Mouse (Mus musculus): Measurements from ENCODE around the gene Gm20441. TPM values are rescaled to one million over a fixed set of nuclear protein-coding genes. Genes with fewer than 3 reads are reported as not detected.

Gm20441 gene
- polyA plus RNA-seq, 1 experiment from 2014 or later = not detected

DNA sequence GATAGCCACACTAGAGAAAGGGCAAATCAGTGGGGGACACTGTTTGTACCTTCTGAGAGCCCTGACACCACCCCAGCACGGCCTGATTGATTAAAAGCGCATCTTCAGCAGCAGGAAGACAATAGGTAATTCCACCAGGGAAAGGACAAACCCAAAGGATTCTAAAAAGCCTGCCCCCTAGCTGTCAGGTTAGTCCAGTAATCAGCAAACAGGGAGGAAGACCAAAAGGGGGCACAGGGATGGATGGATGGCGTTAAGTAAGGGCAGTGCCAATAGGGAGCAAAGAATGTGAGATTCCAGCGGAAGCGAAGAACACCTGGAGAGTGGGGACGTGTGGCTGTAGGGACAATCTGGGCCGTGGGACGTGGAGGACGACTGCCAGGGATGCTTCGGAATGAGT lies 37.9 kb upstream of the Gm20441 start:
- Histone ChIP-seq H3K4me1 (ENCODE audit: control insufficient read depth, insufficient read depth, low read length) (no peaks in the 10 kb centered on the region), H3K9me3 (ENCODE audit: control insufficient read depth, low read length) (no peaks in the 10 kb centered on the region), H3K4me3 (ENCODE audit: low read length) (no peak overlapping the region), H3K27ac (ENCODE audit: low read length) (no peak overlapping the region), H3K27me3 (replicated peaks; ENCODE audit: control insufficient read depth, insufficient read depth, low read length) (no peaks in the 10 kb centered on the region), H3K36me3 (ENCODE audit: control insufficient read depth, insufficient read depth, low read length) (no peaks in the 10 kb centered on the region), H3K4me2 (ENCODE audit: low read depth, low read length) (no peak overlapping the region), H3K9ac (ENCODE audit: low read depth, low read length) (no peak overlapping the region)
- no peak for ATAC-seq
- WGBS = 65% methylated on average over 10 of the region's 10 CpGs

DNA sequence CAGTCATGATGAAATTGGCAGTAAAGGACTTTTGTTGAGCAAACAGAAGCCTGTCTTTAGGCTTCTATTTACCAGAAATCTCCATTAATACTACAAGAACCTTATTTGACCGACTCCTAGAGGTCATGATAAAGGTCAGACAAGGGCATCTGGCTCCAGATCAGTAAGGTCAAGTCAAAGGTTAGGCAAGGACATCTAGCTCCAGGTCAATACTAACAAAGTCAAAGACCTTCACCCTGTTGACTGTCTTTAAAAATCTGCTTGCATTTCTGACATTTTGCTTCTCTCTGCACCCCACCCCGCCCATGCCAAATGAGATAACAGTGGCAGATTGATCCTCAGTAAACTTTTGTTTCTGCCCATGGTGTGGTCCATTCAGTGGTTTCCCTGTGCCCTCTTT lies 23.5 kb upstream of the Gm20441 start:
- H3K27ac ChIP-seq (ENCODE audit: low read length) = no peak overlapping the region
- no peak for ATAC-seq
- no peak overlapping the region for H3K4me2 ChIP-seq (ENCODE audit: low read depth, low read length)
- 68% methylated on average over 2 of the region's 2 CpGs for WGBS
- no peaks in the 10 kb centered on the region for H3K36me3 ChIP-seq (ENCODE audit: control insufficient read depth, insufficient read depth, low read length)
- no peaks in the 10 kb centered on the region for H3K4me1 ChIP-seq (ENCODE audit: control insufficient read depth, insufficient read depth, low read length)
- H3K27me3 ChIP-seq (replicated peaks; ENCODE audit: control insufficient read depth, insufficient read depth, low read length) = no peaks in the 10 kb centered on the region
- no peak overlapping the region for H3K9ac ChIP-seq (ENCODE audit: low read depth, low read length)
- no peak overlapping the region for H3K4me3 ChIP-seq (ENCODE audit: low read length)
- H3K9me3 ChIP-seq (ENCODE audit: control insufficient read depth, low read length) = no peaks in the 10 kb centered on the region

DNA sequence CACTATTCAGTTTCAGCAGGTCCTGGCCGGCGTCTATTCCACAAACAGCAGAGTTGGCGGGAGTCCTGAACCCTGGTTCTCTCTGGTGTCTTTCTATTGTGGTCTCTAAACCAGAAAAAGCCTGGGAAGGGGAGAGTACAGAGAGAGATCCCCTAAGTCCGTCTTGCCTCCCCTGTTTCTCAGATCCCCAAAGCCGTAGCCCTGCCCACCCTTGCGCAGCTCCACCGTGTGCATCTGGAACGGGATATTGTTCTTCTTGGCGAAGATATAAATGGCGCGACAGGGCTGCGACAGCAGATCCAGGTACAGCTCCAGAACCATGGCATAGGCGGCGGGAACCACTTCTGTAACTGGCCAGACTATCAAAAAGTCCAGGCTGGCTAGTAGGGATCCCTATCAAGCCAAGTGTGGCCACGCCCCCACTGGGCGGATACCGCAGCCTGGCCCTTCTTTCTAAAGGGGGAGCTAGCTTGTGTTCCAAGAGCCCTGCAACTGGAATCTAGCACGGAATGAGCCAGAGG lies 17.5 kb upstream of the Gm20441 start, which contains the start of gene Gstt1:
TSS of gene Gstt1 (minus strand) at position 409 of the 521 bp plus-strand sequence.
- peak; percentile 55 for ATAC-seq
- WGBS = 1% methylated on average over 18 of the region's 18 CpGs
- Histone ChIP-seq H3K9me3 (ENCODE audit: control insufficient read depth, low read length) (no peaks in the 10 kb centered on the region), H3K27me3 (replicated peaks; ENCODE audit: control insufficient read depth, insufficient read depth, low read length) (no peaks in the 10 kb centered on the region), H3K4me2 (ENCODE audit: low read depth, low read length) (peak within 1 kb of the TSS; percentile 87), H3K4me1 (ENCODE audit: control insufficient read depth, insufficient read depth, low read length) (peaks cover 14% of the 10 kb centered on the region), H3K27ac (ENCODE audit: low read length) (no peak within 1 kb of the TSS), H3K36me3 (ENCODE audit: control insufficient read depth, insufficient read depth, low read length) (no peaks in the 10 kb centered on the region), H3K4me3 (ENCODE audit: low read length) (peak within 1 kb of the TSS; percentile 53), H3K9ac (ENCODE audit: low read depth, low read length) (peak within 1 kb of the TSS; percentile 67)

DNA sequence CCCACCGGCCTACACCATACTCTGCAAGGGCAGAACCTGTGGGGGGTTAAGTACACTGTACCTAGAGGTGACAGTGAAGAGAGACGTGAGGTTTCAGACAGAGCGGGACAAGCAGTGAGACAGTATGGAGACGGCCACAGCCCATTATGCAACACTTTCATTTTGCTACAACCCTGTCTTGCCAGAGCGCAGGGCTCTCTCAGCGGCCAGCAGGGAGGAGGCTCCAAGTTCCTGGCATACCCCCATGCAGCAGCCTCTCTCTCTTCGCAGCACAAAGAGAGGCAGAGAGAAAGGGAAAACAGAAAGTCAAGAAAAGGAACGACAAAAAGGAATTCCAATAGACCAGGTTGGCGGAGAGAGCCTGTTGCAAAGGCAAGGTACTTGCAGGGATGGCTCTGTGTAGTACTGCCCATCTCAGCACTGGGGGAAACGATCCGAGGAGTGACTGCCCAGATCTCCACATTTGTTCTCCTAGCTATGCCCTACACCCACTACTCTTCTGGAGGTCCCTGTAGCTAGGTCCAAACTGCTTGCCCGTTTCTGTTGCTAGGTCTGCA lies 16.9 kb upstream of the Gm20441 start:
- H3K4me3 ChIP-seq (ENCODE audit: low read length) = peak overlapping the region; percentile 53
- H3K27me3 ChIP-seq (replicated peaks; ENCODE audit: control insufficient read depth, insufficient read depth, low read length) = no peaks in the 10 kb centered on the region
- peaks cover 14% of the 10 kb centered on the region for H3K4me1 ChIP-seq (ENCODE audit: control insufficient read depth, insufficient read depth, low read length)
- H3K4me2 ChIP-seq (ENCODE audit: low read depth, low read length) = peak overlapping the region; percentile 87
- ATAC-seq = peak; percentile 70
- H3K9me3 ChIP-seq (ENCODE audit: control insufficient read depth, low read length) = no peaks in the 10 kb centered on the region
- peak overlapping the region; percentile 67 for H3K9ac ChIP-seq (ENCODE audit: low read depth, low read length)
- no peak overlapping the region for H3K27ac ChIP-seq (ENCODE audit: low read length)
- no peaks in the 10 kb centered on the region for H3K36me3 ChIP-seq (ENCODE audit: control insufficient read depth, insufficient read depth, low read length)
- WGBS = 2% methylated on average over 12 of the region's 12 CpGs

DNA sequence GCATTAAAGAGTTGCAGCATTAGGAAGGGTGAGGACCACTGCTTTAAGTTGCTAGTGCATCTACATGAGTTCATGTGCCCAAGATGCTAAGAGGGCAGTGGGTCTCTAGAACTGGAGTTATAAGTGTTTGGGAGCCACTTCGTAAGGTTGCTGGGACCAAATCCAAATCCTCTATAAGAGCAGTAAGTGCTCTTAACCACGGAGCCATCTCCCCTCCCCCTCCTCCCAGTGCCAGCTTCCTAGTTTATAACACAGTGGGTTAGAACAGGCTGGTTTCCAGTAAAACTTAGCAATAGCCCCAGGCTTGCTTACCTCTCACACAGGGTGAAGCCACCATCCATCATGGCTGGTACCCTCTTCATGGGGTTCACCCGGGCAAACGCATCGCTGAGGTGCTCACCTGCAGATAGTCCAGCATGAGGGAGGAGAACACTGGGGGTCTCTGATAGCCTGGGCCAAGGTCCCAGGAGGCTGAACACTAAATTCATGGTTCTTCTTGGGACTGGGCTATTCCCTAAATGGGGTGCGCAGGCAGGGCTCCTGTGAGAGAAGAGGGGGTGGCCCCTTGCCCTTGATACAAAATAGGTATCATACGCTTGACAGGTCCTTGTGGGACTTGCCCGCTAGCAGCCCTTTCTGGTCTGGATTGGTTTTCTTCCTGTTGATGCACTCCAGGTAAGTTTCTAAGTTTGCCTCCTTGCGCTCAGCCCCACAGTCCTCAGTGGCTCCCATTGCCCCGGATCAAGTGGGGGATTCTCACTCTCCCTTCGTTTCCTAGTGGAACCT lies 16.2 kb upstream of the Gm20441 start:
- peak overlapping the region; percentile 87 for H3K4me2 ChIP-seq (ENCODE audit: low read depth, low read length)
- WGBS = 49% methylated on average over 11 of the region's 11 CpGs
- no peaks in the 10 kb centered on the region for H3K36me3 ChIP-seq (ENCODE audit: control insufficient read depth, insufficient read depth, low read length)
- H3K4me1 ChIP-seq (ENCODE audit: control insufficient read depth, insufficient read depth, low read length) = peaks cover 14% of the 10 kb centered on the region
- H3K9me3 ChIP-seq (ENCODE audit: control insufficient read depth, low read length) = no peaks in the 10 kb centered on the region
- no peaks in the 10 kb centered on the region for H3K27me3 ChIP-seq (replicated peaks; ENCODE audit: control insufficient read depth, insufficient read depth, low read length)
- H3K4me3 ChIP-seq (ENCODE audit: low read length) = peak overlapping the region; percentile 53
- peak overlapping the region; percentile 67; the same call in 1 of the 2 replicates for H3K9ac ChIP-seq (ENCODE audit: low read depth, low read length)
- ATAC-seq = no peak
- no peak overlapping the region for H3K27ac ChIP-seq (ENCODE audit: low read length)

DNA sequence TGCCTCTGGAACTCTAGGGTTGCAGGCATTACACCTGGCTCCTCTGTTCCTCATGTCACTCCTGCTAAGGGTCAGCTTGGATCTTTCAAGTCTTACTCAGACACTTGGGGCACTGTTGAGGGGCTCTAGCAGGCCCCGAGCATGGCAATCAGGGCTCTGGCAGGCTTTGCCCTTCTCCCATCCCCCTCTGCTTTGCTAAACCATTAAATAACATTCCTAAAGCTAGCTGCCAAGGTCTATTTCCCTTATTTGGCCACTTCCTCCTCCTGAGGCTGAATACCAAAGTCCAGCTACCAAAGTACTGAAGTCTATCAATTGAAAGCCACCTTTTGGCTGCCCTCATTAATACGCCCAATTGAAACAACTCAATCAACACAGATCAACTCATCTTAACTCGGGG lies 14.1 kb upstream of the Gm20441 start:
- H3K27ac ChIP-seq (ENCODE audit: low read length) = peak overlapping the region; percentile 35
- H3K4me2 ChIP-seq (ENCODE audit: low read depth, low read length) = 0 out of 2 replicates have a peak overlapping the region, but pooled peaks have one; percentile 10
- ATAC-seq = peak; percentile 49

DNA sequence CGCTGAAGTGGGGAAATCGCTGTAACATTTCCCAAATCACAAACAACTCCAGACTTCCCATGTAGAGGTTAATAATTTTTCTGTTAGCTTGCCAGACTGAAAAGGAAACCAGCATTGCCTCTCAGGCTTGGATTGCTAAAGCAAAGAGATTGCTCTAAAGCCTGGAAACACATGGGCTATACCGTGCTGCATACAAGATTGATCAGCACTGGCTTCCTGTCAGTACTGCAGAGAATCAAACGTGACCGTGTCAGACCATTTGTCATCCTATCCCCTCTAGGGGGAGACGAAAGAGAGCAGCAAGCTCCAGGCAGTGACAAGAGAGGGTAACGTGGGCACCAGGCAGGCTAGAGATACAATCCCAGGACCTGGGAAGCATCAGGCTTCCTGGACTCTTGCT lies 10.0 kb upstream of the Gm20441 start:
- 19% methylated on average over 7 of the region's 7 CpGs for WGBS
- H3K27me3 ChIP-seq (replicated peaks; ENCODE audit: control insufficient read depth, insufficient read depth, low read length) = no peaks in the 10 kb centered on the region
- no peak overlapping the region for H3K4me3 ChIP-seq (ENCODE audit: low read length)

More for the DNA sequence above, 14.1 kb upstream of the Gm20441 start:
- Histone ChIP-seq H3K9ac (ENCODE audit: low read depth, low read length) (0 out of 2 replicates have a peak overlapping the region, but pooled peaks have one; percentile 32), H3K4me1 (ENCODE audit: control insufficient read depth, insufficient read depth, low read length) (peaks cover 18% of the 10 kb centered on the region), H3K36me3 (ENCODE audit: control insufficient read depth, insufficient read depth, low read length) (no peaks in the 10 kb centered on the region), H3K27me3 (replicated peaks; ENCODE audit: control insufficient read depth, insufficient read depth, low read length) (no peaks in the 10 kb centered on the region), H3K4me3 (ENCODE audit: low read length) (no peak overlapping the region), H3K9me3 (ENCODE audit: control insufficient read depth, low read length) (no peaks in the 10 kb centered on the region)
- 29% methylated on average over 3 of the region's 3 CpGs for WGBS

DNA sequence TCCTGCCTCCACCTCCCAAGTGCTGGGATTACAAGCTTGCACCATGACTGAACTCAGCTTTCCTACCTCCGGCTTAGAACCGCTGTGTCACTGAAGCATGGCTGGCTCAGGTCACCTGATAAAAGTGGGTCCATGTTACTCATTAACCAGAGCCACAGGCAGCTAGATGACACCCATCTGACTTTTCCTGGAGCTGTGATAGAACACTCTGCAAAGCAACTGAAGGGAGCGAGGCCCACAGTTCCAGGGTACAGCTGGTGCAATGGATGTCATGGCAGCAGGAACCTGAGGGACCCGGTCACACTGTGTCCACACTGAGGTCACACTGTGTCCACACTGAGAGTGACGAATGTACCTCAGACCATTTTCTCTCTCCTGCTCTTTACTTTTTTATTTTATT lies 9.1 kb upstream of the Gm20441 start:
- Histone ChIP-seq H3K27me3 (replicated peaks; ENCODE audit: control insufficient read depth, insufficient read depth, low read length) (no peaks in the 10 kb centered on the region), H3K4me1 (ENCODE audit: control insufficient read depth, insufficient read depth, low read length) (peaks cover 10% of the 10 kb centered on the region), H3K4me2 (ENCODE audit: low read depth, low read length) (no peak overlapping the region), H3K9ac (ENCODE audit: low read depth, low read length) (no peak overlapping the region), H3K4me3 (ENCODE audit: low read length) (no peak overlapping the region), H3K9me3 (ENCODE audit: control insufficient read depth, low read length) (no peaks in the 10 kb centered on the region), H3K36me3 (ENCODE audit: control insufficient read depth, insufficient read depth, low read length) (no peaks in the 10 kb centered on the region), H3K27ac (ENCODE audit: low read length) (peak overlapping the region; percentile 33; the same call in 1 of the 2 replicates)
- ATAC-seq = peak; percentile 91
- 54% methylated on average over 5 of the region's 5 CpGs for WGBS

More for the DNA sequence above, 10.0 kb upstream of the Gm20441 start:
- H3K9me3 ChIP-seq (ENCODE audit: control insufficient read depth, low read length) = no peaks in the 10 kb centered on the region
- peak overlapping the region; percentile 26 for H3K27ac ChIP-seq (ENCODE audit: low read length)
- peaks cover 16% of the 10 kb centered on the region for H3K4me1 ChIP-seq (ENCODE audit: control insufficient read depth, insufficient read depth, low read length)
- H3K4me2 ChIP-seq (ENCODE audit: low read depth, low read length) = no peak overlapping the region
- ATAC-seq = no peak
- no peak overlapping the region for H3K9ac ChIP-seq (ENCODE audit: low read depth, low read length)
- no peaks in the 10 kb centered on the region for H3K36me3 ChIP-seq (ENCODE audit: control insufficient read depth, insufficient read depth, low read length)

DNA sequence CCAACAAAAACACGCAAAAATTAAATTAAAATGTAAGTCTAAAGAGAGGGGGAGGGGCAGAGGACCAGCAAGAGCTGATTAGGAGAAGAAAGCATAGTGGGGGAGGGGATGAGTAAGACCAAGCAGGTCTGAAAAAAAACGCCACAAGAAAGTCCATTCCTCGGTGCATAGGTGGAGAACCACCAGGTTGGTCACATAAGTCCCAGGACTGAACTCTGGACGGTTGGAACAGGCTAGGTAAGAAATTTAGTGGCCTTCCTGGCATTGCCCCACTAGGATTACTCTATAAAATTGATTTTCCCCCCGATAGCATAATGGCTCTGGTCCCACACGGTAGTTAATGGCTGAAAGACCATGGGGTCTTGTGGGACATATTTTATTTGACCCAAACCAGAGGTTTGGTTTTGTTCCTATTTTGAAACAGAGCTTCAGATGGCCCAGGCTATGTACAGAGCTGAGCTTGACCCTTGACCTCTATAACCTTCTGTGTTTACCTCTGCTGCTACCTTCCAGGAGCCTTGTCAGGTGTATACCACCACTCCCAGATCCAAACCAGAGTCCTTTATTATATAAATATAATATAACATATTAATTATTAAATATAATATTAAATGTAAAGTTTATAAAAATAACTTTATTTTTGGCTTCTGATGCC lies 8.5 kb upstream of the Gm20441 start:
- Histone ChIP-seq H3K4me2 (ENCODE audit: low read depth, low read length) (no peak overlapping the region), H3K36me3 (ENCODE audit: control insufficient read depth, insufficient read depth, low read length) (no peaks in the 10 kb centered on the region), H3K9ac (ENCODE audit: low read depth, low read length) (no peak overlapping the region), H3K27me3 (replicated peaks; ENCODE audit: control insufficient read depth, insufficient read depth, low read length) (no peaks in the 10 kb centered on the region), H3K27ac (ENCODE audit: low read length) (no peak overlapping the region), H3K4me1 (ENCODE audit: control insufficient read depth, insufficient read depth, low read length) (peaks cover 5% of the 10 kb centered on the region; the same call in 1 of the 2 replicates), H3K4me3 (ENCODE audit: low read length) (no peak overlapping the region), H3K9me3 (ENCODE audit: control insufficient read depth, low read length) (no peaks in the 10 kb centered on the region)
- peak; percentile 52; the same call in 1 of the 2 replicates for ATAC-seq
- WGBS = 78% methylated on average over 6 of the region's 6 CpGs

All from intestine, embryonic 16.5 days (tissue).